ENCODE assay signal across 8 mouse cellular contexts in genomic region chr13:6646674-6647066, GRCm38 (mm10). TPM values are rescaled to one million over a fixed set of nuclear protein-coding genes. Genes with fewer than 3 reads are reported as not detected.
A peak's percentile ranks its signal among the peaks of the same experiment; 100 is the strongest.
DNase-seq lines count a peak whose midpoint lies in the region; ATAC-seq and TF ChIP-seq lines count a peak whose summit lies in the region.

No protein-coding gene starts in this region.

- 47% methylated on average over 3 of the region's 3 CpGs for WGBS in lung, embryonic 16.5 days
- 45% methylated on average over 3 of the region's 3 CpGs for WGBS in embryonic facial prominence, embryonic 15.5 days
- 44% methylated on average over 3 of the region's 3 CpGs for WGBS in limb, embryonic 11.5 days
- 55% methylated on average over 3 of the region's 3 CpGs for WGBS in small intestine, adult 2 months

- H3K27me3 ChIP-seq in lung, embryonic 16.5 days (ENCODE audit: control insufficient read depth, insufficient read depth, low read depth, low read length) = no peaks in the 10 kb centered on the region; the same call in 1 of the 2 replicates
- H3K27me3 ChIP-seq in embryonic facial prominence, embryonic 15.5 days = peaks cover 3% of the 10 kb centered on the region; the same call in 1 of the 2 replicates
- 0 out of 2 replicates have a peak, but pooled peaks cover 2% of the 10 kb centered on the region for H3K27me3 ChIP-seq in limb, embryonic 11.5 days (ENCODE audit: control insufficient read depth, insufficient read depth, low read length)
- H3K27me3 ChIP-seq in small intestine, adult 2 months (ENCODE audit: control insufficient read depth, insufficient read depth, low read length) = no peaks in the 10 kb centered on the region

- TF ChIP-seq POLR2A in small intestine, adult 2 months (IDR thresholded peaks at IDR 0.05; ENCODE audit: low read depth, low read length) = no peak

- H3K36me3 ChIP-seq in lung, embryonic 16.5 days (ENCODE audit: control insufficient read depth, insufficient read depth, low read length) = no peaks in the 10 kb centered on the region
- H3K36me3 ChIP-seq in embryonic facial prominence, embryonic 15.5 days = no peaks in the 10 kb centered on the region
- H3K36me3 ChIP-seq in limb, embryonic 11.5 days (ENCODE audit: control insufficient read depth, insufficient read depth, low read length) = no peaks in the 10 kb centered on the region
- H3K36me3 ChIP-seq in small intestine, adult 2 months (ENCODE audit: control insufficient read depth, insufficient read depth, low read length) = 0 out of 2 replicates have a peak, but pooled peaks cover 2% of the 10 kb centered on the region

- TF ChIP-seq CTCF in small intestine, adult 2 months (IDR thresholded peaks at IDR 0.05; ENCODE audit: extremely low read depth, insufficient read length, insufficient replicate concordance, low read depth, low read length) = no peak

- H3K9me3 ChIP-seq in lung, embryonic 16.5 days (ENCODE audit: control insufficient read depth, low read length) = no peaks in the 10 kb centered on the region
- no peaks in the 10 kb centered on the region for H3K9me3 ChIP-seq in embryonic facial prominence, embryonic 15.5 days (replicated peaks)
- no peaks in the 10 kb centered on the region for H3K9me3 ChIP-seq in limb, embryonic 11.5 days (ENCODE audit: control insufficient read depth, low read length)

- peak overlapping the region; percentile 65 for H3K4me3 ChIP-seq in lung, embryonic 16.5 days (ENCODE audit: low read length)
- H3K4me3 ChIP-seq in embryonic facial prominence, embryonic 15.5 days (replicated peaks) = peak overlapping the region; percentile 53
- H3K4me3 ChIP-seq in limb, embryonic 11.5 days (ENCODE audit: low read depth, low read length) = no peak overlapping the region
- H3K4me3 ChIP-seq in small intestine, adult 2 months (ENCODE audit: low read depth, low read length) = peak overlapping the region; percentile 88

- no peak overlapping the region for H3K27ac ChIP-seq in lung, embryonic 16.5 days (ENCODE audit: low read length)
- H3K27ac ChIP-seq in embryonic facial prominence, embryonic 15.5 days (replicated peaks) = no peak overlapping the region
- H3K27ac ChIP-seq in limb, embryonic 11.5 days (replicated peaks; ENCODE audit: low read depth, low read length) = no peak overlapping the region
- H3K27ac ChIP-seq in small intestine, adult 2 months (ENCODE audit: insufficient read depth, low read depth, low read length) = peak overlapping the region; percentile 92

- ATAC-seq in lung, embryonic 16.5 days (ENCODE audit: low read depth) = no peak
- ATAC-seq in embryonic facial prominence, embryonic 15.5 days (ENCODE audit: insufficient number of reproducible peaks, low FRiP score, low TSS enrichment, low read depth) = no peak
- no peak for ATAC-seq in limb, embryonic 11.5 days (ENCODE audit: insufficient number of reproducible peaks, low FRiP score, low TSS enrichment, low read depth)
- no peak for ATAC-seq in inflammation-experienced regulatory T-cells, adult 6 months

- H3K4me1 ChIP-seq in lung, embryonic 16.5 days (replicated peaks; ENCODE audit: control insufficient read depth, insufficient read depth, low read length) = peaks cover 11% of the 10 kb centered on the region
- peaks cover 11% of the 10 kb centered on the region for H3K4me1 ChIP-seq in embryonic facial prominence, embryonic 15.5 days
- H3K4me1 ChIP-seq in limb, embryonic 11.5 days (ENCODE audit: control insufficient read depth, insufficient read depth, low read length) = no peaks in the 10 kb centered on the region
- H3K4me1 ChIP-seq in small intestine, adult 2 months (ENCODE audit: control insufficient read depth, insufficient read depth, insufficient read length, low read length) = peaks cover 16% of the 10 kb centered on the region

- peak overlapping the region; percentile 100 for H3K4me2 ChIP-seq in lung, embryonic 16.5 days (ENCODE audit: low read depth, low read length)
- H3K4me2 ChIP-seq in embryonic facial prominence, embryonic 15.5 days (replicated peaks) = peak overlapping the region; percentile 98
- H3K4me2 ChIP-seq in limb, embryonic 11.5 days (ENCODE audit: low read depth, severe bottlenecking) = peak overlapping the region; percentile 99

- DNase-seq in lung, postnatal 14 days = no peak
- no peak for DNase-seq in limb, embryonic 11.5 days (ENCODE audit: low spot score)
- DNase-seq in MN1 (ENCODE audit: low spot score) = no peak
- no peak for DNase-seq in urinary bladder, postnatal 4 days (ENCODE audit: low spot score in 2 of 2)

- peak overlapping the region; percentile 63 for H3K9ac ChIP-seq in lung, embryonic 16.5 days (ENCODE audit: low read length)
- H3K9ac ChIP-seq in embryonic facial prominence, embryonic 15.5 days = no peak overlapping the region
- H3K9ac ChIP-seq in limb, embryonic 11.5 days (ENCODE audit: low read length) = no peak overlapping the region

RNA-seq across cellular contexts. Expression of gene Pfkp, which starts 1.9 kb away (rescaled TPM):
- polyA plus RNA-seq in lung, embryonic 16.5 days (2015; fragmentation: Nextera tagmentation; extraction: Ambion mirVana) = 29.5 and 34.6 TPM in 2 replicates
- polyA plus RNA-seq in embryonic facial prominence, embryonic 15.5 days (2015; fragmentation: Nextera tagmentation; extraction: Ambion mirVana) = 25.8 and 26.8 TPM in 2 replicates
- polyA plus RNA-seq in limb, embryonic 11.5 days (2014; fragmentation: Nextera tagmentation; extraction: Ambion mirVana) = 7.0 and 8.2 TPM in 2 replicates
- polyA plus RNA-seq in small intestine, adult 2 months (2012; rRNA removed) = 37.4 and 159 TPM in 2 replicates
- 100 to 1,000 TPM; 141 to 154 (median 148) TPM for polyA plus RNA-seq in inflammation-experienced regulatory T-cells, adult 6 months (2017; shearing (Covaris generic))
